Comparison of ENCODE assay signal across 24 mouse cellular contexts in genomic region chr5:98876056-98876455, GRCm38 (mm10). TPM values are rescaled to one million over a fixed set of nuclear protein-coding genes. Genes with fewer than 3 reads are reported as not detected.
A peak's percentile ranks its signal among the peaks of the same experiment; 100 is the strongest.
DNase-seq lines count a peak whose midpoint lies in the region; ATAC-seq lines count a peak whose summit lies in the region.
"Had no signal": no experiment of that assay in that cellular context is flagged by ENCODE, and none has a peak within 500 bp of the region (broad histone marks: within the 10 kb centered on the region; RNA-seq: fewer than 3 reads in every experiment).

No protein-coding gene starts in this region.

- no peak for ATAC-seq in embryonic facial prominence, embryonic 13.5 days (ENCODE audit: insufficient number of reproducible peaks, insufficient read depth, low FRiP score, low TSS enrichment, low read depth)
- ATAC-seq in limb, embryonic 12.5 days (ENCODE audit: insufficient number of reproducible peaks, insufficient read depth, low FRiP score, low TSS enrichment, low read depth), result 0 out of 2 replicates have a peak, but pooled peaks have one; percentile 20
- no peak for ATAC-seq in forebrain, embryonic 13.5 days
- ATAC-seq: forebrain, embryonic 14.5 days; inflammation-experienced regulatory T-cells, adult 6 months; midbrain, embryonic 15.5 days had no signal

- H3K4me1 ChIP-seq in embryonic facial prominence, embryonic 13.5 days, result peaks cover 26% of the 10 kb centered on the region
- H3K4me1 ChIP-seq in limb, embryonic 12.5 days (replicated peaks), result peaks cover 17% of the 10 kb centered on the region
- no peaks in the 10 kb centered on the region for H3K4me1 ChIP-seq in forebrain, embryonic 13.5 days
- H3K4me1 ChIP-seq: hindbrain, embryonic 13.5 days; midbrain, embryonic 15.5 days; neural tube, embryonic 13.5 days had no signal

- DNase-seq in 3T3-L1 (ENCODE audit: low read depth, low spot score), result peak; percentile 86
- peak; percentile 12 for DNase-seq in adipocyte (ENCODE audit: low spot score)
- no peak for DNase-seq in thymus, postnatal 14 days
- DNase-seq in T-cell, adult 2 months (ENCODE audit: low spot score), result no peak
- DNase-seq: adrenal gland, postnatal 36 days; cerebellum, adult 9-10 months; gastrocnemius, postnatal 36 days; kidney, adult 2 months; kidney, postnatal 10 days; left cerebral cortex, postnatal 4 days; lung, postnatal 4 days; right cerebral cortex, postnatal 4 days had no signal

- H3K27me3 ChIP-seq in embryonic facial prominence, embryonic 13.5 days, result peaks cover 8% of the 10 kb centered on the region; the same call in 1 of the 2 replicates
- H3K27me3 ChIP-seq in limb, embryonic 12.5 days, result no peaks in the 10 kb centered on the region
- H3K27me3 ChIP-seq in forebrain, embryonic 13.5 days, result no peaks in the 10 kb centered on the region
- H3K27me3 ChIP-seq: hindbrain, embryonic 13.5 days; midbrain, embryonic 15.5 days; neural tube, embryonic 13.5 days had no signal

- no peak overlapping the region; the same call in 1 of the 2 replicates for H3K9ac ChIP-seq in embryonic facial prominence, embryonic 13.5 days
- no peak overlapping the region for H3K9ac ChIP-seq in limb, embryonic 12.5 days (replicated peaks)
- H3K9ac ChIP-seq in forebrain, embryonic 13.5 days, result no peak overlapping the region
- H3K9ac ChIP-seq: hindbrain, embryonic 13.5 days; liver, embryonic 14.5 days; midbrain, embryonic 15.5 days; neural tube, embryonic 13.5 days had no signal

- H3K36me3 ChIP-seq in embryonic facial prominence, embryonic 13.5 days, result peaks cover 6% of the 10 kb centered on the region; the same call in 1 of the 2 replicates
- H3K36me3 ChIP-seq in limb, embryonic 12.5 days, result no peaks in the 10 kb centered on the region
- no peaks in the 10 kb centered on the region for H3K36me3 ChIP-seq in forebrain, embryonic 13.5 days (ENCODE audit: poor library complexity, severe bottlenecking)
- H3K36me3 ChIP-seq: hindbrain, embryonic 13.5 days; midbrain, embryonic 15.5 days; neural tube, embryonic 13.5 days had no signal

- H3K9me3 ChIP-seq in embryonic facial prominence, embryonic 13.5 days, result no peaks in the 10 kb centered on the region
- H3K9me3 ChIP-seq in limb, embryonic 12.5 days, result no peaks in the 10 kb centered on the region
- no peaks in the 10 kb centered on the region for H3K9me3 ChIP-seq in forebrain, embryonic 13.5 days (replicated peaks)
- H3K9me3 ChIP-seq: hindbrain, embryonic 13.5 days; midbrain, embryonic 15.5 days; neural tube, embryonic 13.5 days had no signal

- WGBS in embryonic facial prominence, embryonic 13.5 days, result 19% methylated on average over 5 of the region's 5 CpGs
- 21% methylated on average over 5 of the region's 5 CpGs for WGBS in limb, embryonic 12.5 days
- 77% methylated on average over 5 of the region's 5 CpGs for WGBS in forebrain, embryonic 13.5 days

- H3K4me3 ChIP-seq in embryonic facial prominence, embryonic 13.5 days, result no peak overlapping the region
- no peak overlapping the region for H3K4me3 ChIP-seq in limb, embryonic 12.5 days (replicated peaks)
- H3K4me3 ChIP-seq in forebrain, embryonic 13.5 days, result no peak overlapping the region
- H3K4me3 ChIP-seq: erythroblast, embryonic 14.5 days; hindbrain, embryonic 13.5 days; midbrain, embryonic 15.5 days; myocyte; neural tube, embryonic 13.5 days had no signal

- peak overlapping the region; percentile 17; the same call in 1 of the 2 replicates for H3K27ac ChIP-seq in embryonic facial prominence, embryonic 13.5 days
- H3K27ac ChIP-seq in limb, embryonic 12.5 days, result peak overlapping the region; percentile 25; the same call in 1 of the 2 replicates
- H3K27ac ChIP-seq in forebrain, embryonic 13.5 days, result no peak overlapping the region
- H3K27ac ChIP-seq: hindbrain, embryonic 13.5 days; liver, embryonic 14.5 days; midbrain, embryonic 15.5 days; neural tube, embryonic 13.5 days had no signal

- no peak overlapping the region for H3K4me2 ChIP-seq in embryonic facial prominence, embryonic 13.5 days
- H3K4me2 ChIP-seq in limb, embryonic 12.5 days, result no peak overlapping the region
- no peak overlapping the region for H3K4me2 ChIP-seq in forebrain, embryonic 13.5 days
- H3K4me2 ChIP-seq: hindbrain, embryonic 13.5 days; midbrain, embryonic 15.5 days; neural tube, embryonic 13.5 days had no signal

RNA-seq across cellular contexts. Expression of gene Bmp3, which starts 21.8 kb away (rescaled TPM):
- polyA plus RNA-seq in embryonic facial prominence, embryonic 13.5 days (2015; fragmentation: Nextera tagmentation; extraction: Ambion mirVana), result 12.3 and 16.2 TPM in 2 replicates
- 1.7 and 1.9 TPM in 2 replicates for polyA plus RNA-seq in limb, embryonic 12.5 days (2016; fragmentation: Nextera tagmentation; extraction: Ambion mirVana)
- polyA plus RNA-seq in forebrain, embryonic 13.5 days (2015; fragmentation: Nextera tagmentation; extraction: Ambion mirVana), result 1.1 and 1.4 TPM in 2 replicates
- polyA plus RNA-seq: C2C12; erythroblast, embryonic 14.5 days; myocyte had no signal

Comparison
In these comparisons a context has a peak if more than half of its experiments do, and no peak if none do; other contexts are left out.
1. DNase-seq: peak in 3T3-L1 (single experiment) and adipocyte (single experiment); none in thymus, postnatal 14 days (single experiment) and T-cell, adult 2 months (single experiment).